ENCODE assay signal across 8 mouse cellular contexts in the genomic region with DNA sequence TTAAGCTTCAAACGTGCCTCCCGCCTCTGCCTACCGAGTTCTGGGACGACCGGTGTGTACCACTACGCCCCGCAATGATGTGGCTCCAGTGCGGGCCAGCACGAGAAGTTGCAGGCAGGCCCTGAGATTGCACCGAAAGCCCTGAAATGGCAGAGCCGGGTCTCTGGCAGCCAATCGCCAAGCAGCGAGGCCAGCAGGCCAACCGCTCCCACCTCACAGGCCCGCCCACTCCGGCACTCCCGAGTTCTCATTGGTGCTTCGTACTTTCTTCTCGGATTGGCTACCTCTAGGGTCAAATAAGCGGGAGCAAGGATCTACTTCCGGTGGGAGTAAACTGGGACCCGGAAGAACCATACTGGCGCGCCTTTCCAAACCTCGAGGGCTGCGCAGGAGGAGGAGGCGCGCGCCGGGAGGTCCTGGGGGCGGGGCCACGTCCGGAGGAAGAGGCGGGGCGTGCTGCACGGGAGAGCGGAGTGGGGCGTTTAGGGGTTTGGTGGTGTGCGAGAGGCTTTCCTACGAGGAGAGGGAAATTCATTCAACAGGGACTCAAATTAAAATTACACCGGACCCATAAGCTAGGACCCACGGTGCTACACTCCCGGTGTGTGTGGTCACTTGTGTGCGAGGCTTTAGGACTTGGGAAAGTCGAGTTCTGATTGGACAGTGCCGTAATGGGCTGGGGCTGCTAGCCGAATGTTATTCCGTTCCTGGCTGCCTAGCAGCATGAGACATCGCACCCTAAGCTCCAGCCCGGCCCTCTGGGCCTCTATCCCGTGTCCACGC. TPM values are rescaled to one million over a fixed set of nuclear protein-coding genes. Genes with fewer than 3 reads are reported as not detected.
DNase-seq lines count a peak whose midpoint lies in the region; ATAC-seq lines count a peak whose summit lies in the region.

A gene (plus strand): TSS at position 440 of the 783 bp plus-strand sequence.

- peak within 1 kb of the TSS; percentile 42 for H3K27ac ChIP-seq in brown adipose tissue, adult 24 weeks (replicated peaks; ENCODE audit: low read depth, low read length)
- H3K27ac ChIP-seq in heart, embryonic 13.5 days (replicated peaks), result peak within 1 kb of the TSS; percentile 90
- H3K27ac ChIP-seq in liver, embryonic 12.5 days, result peak within 1 kb of the TSS; percentile 89
- peak within 1 kb of the TSS; percentile 96 for H3K27ac ChIP-seq in stomach, embryonic 15.5 days

- peak within 1 kb of the TSS; percentile 86 for H3K9ac ChIP-seq in heart, embryonic 13.5 days
- H3K9ac ChIP-seq in liver, embryonic 12.5 days, result peak within 1 kb of the TSS; percentile 74
- H3K9ac ChIP-seq in stomach, embryonic 15.5 days, result peak within 1 kb of the TSS; percentile 60

- H3K27me3 ChIP-seq in heart, embryonic 13.5 days (replicated peaks), result no peaks in the 10 kb centered on the region
- no peaks in the 10 kb centered on the region for H3K27me3 ChIP-seq in liver, embryonic 12.5 days (replicated peaks)
- H3K27me3 ChIP-seq in stomach, embryonic 15.5 days (replicated peaks), result no peaks in the 10 kb centered on the region

- peak within 1 kb of the TSS; percentile 72 for H3K4me3 ChIP-seq in brown adipose tissue, adult 24 weeks (ENCODE audit: insufficient read depth, low read depth, low read length)
- peak within 1 kb of the TSS; percentile 65 for H3K4me3 ChIP-seq in heart, embryonic 13.5 days
- H3K4me3 ChIP-seq in liver, embryonic 12.5 days, result peak within 1 kb of the TSS; percentile 71
- H3K4me3 ChIP-seq in stomach, embryonic 15.5 days (replicated peaks), result peak within 1 kb of the TSS; percentile 69

- H3K4me1 ChIP-seq in brown adipose tissue, adult 24 weeks (ENCODE audit: control insufficient read depth, insufficient read depth, insufficient read length, low read length), result no peaks in the 10 kb centered on the region
- peaks cover 30% of the 10 kb centered on the region for H3K4me1 ChIP-seq in heart, embryonic 13.5 days
- H3K4me1 ChIP-seq in liver, embryonic 12.5 days, result peaks cover 40% of the 10 kb centered on the region
- peaks cover 3% of the 10 kb centered on the region; the same call in 1 of the 2 replicates for H3K4me1 ChIP-seq in stomach, embryonic 15.5 days

- peak; percentile 95 for ATAC-seq in heart, embryonic 13.5 days (ENCODE audit: extremely low read depth, insufficient number of reproducible peaks, low FRiP score, low TSS enrichment)
- peak; percentile 98 for ATAC-seq in liver, embryonic 12.5 days
- ATAC-seq in stomach, embryonic 15.5 days (ENCODE audit: insufficient read depth, low FRiP score, low read depth), result peak; percentile 98

- peak within 1 kb of the TSS; percentile 88 for H3K4me2 ChIP-seq in heart, embryonic 13.5 days
- H3K4me2 ChIP-seq in liver, embryonic 12.5 days, result peak within 1 kb of the TSS; percentile 95
- H3K4me2 ChIP-seq in stomach, embryonic 15.5 days, result peak within 1 kb of the TSS; percentile 84

- under 1% methylated on average over 52 of the region's 52 CpGs for WGBS in heart, embryonic 13.5 days
- WGBS in liver, embryonic 12.5 days (ENCODE audit: insufficient replicate concordance), result under 1% methylated on average over 52 of the region's 52 CpGs
- under 1% methylated on average over 52 of the region's 52 CpGs for WGBS in stomach, embryonic 15.5 days

- H3K9me3 ChIP-seq in heart, embryonic 13.5 days, result no peaks in the 10 kb centered on the region
- no peaks in the 10 kb centered on the region for H3K9me3 ChIP-seq in liver, embryonic 12.5 days (replicated peaks)
- H3K9me3 ChIP-seq in stomach, embryonic 15.5 days, result no peaks in the 10 kb centered on the region

- peaks cover 64% of the 10 kb centered on the region for H3K36me3 ChIP-seq in heart, embryonic 13.5 days
- peaks cover 57% of the 10 kb centered on the region for H3K36me3 ChIP-seq in liver, embryonic 12.5 days
- H3K36me3 ChIP-seq in stomach, embryonic 15.5 days, result peaks cover 30% of the 10 kb centered on the region

- peak; percentile 98 for DNase-seq in CD4-positive, CD25-positive, alpha-beta regulatory T cell, adult 2 months (ENCODE audit: low read depth, low spot score)
- DNase-seq in fat pad, adult 2 months (ENCODE audit: extremely low read depth, low read depth, low spot score), result peak; percentile 92
- peak; percentile 97 for DNase-seq in kidney, postnatal 10 days
- DNase-seq in natural killer cell, adult 2 months (ENCODE audit: low spot score in 2 of 2), result peak; percentile 97

RNA-seq across cellular contexts. Expression of the gene that starts here (rescaled TPM):
- 18.0 and 18.7 TPM in 2 replicates for polyA plus RNA-seq in brown adipose tissue, adult 24 weeks (2012; ENCODE audit: insufficient read depth, insufficient read length, missing spikeins)
- polyA plus RNA-seq in heart, embryonic 13.5 days (2015; fragmentation: Nextera tagmentation; extraction: Ambion mirVana), result 9.5 and 11.6 TPM in 2 replicates
- polyA plus RNA-seq in liver, embryonic 12.5 days (2016; fragmentation: Nextera tagmentation; extraction: Ambion mirVana), result 8.7 and 9.1 TPM in 2 replicates
- 13.1 and 13.3 TPM in 2 replicates for polyA plus RNA-seq in stomach, embryonic 15.5 days (2015; fragmentation: Nextera tagmentation; extraction: Ambion mirVana)

Comparison
In these comparisons a context has a peak if more than half of its experiments do, and no peak if none do; other contexts are left out.
1. Peak in every context shown above with its lines: DNase-seq, ATAC-seq, H3K4me3 ChIP-seq and H3K27ac ChIP-seq.
2. H3K27ac ChIP-seq: peak in every context shown above with its lines; median percentile 96 in stomach, embryonic 15.5 days; 90 in heart, embryonic 13.5 days; 89 in liver, embryonic 12.5 days; 42 in brown adipose tissue, adult 24 weeks.